Mouse (Mus musculus): ENCODE measurements around the gene Gsx2.

The Gsx2 gene

DNA sequence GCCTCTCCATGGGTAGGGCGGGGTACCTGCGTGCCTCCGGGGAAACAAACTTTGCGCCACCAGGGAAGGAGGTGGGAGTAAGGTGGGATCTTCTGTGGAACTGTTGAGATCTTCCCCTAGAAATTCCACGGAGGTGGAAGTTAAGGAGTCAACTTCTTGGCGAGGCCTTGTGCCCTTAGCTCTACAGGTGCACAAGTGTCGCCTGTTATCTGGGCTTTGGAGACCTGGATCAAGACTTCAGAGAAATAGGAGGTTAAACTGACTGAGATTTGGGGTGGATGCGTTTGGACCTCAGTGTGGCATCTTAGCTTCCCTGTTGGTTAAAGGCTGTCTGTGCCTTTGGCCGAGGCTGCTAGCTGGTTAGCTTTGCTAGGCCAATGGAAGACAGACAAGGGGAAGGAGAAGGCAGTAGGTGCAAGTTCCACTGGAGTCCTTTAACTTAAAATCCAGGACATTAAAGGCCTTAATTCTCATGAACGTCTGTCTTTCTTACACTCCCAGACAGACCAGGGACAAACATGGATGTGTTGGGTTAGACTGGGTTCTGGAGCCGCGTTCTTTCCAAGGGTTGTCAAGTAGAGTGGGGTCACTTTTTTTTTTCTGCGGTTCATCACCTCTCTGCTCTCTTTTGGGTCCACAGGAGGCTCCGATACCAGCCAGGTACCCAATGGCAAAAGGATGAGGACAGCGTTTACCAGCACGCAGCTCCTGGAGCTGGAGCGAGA, 1.1 kb downstream of the Gsx2 start:
- no peak for DNase-seq (ENCODE audit: low read depth, low spot score)

DNA sequence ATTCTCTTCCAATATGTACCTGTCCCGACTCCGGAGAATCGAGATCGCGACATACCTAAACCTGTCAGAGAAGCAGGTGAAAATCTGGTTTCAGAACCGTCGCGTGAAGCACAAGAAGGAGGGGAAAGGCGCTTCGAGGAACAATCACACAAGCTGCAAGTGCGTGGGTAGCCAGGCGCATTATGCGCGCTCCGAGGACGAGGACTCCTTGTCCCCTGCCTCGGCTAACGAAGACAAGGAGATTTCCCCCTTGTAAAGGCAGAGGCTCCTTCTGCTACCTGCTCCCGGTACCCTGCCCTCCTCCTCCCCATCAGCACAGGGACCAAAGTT, 1.6 kb downstream of the Gsx2 start:
- DNase-seq (ENCODE audit: low read depth, low spot score), result no peak

DNA sequence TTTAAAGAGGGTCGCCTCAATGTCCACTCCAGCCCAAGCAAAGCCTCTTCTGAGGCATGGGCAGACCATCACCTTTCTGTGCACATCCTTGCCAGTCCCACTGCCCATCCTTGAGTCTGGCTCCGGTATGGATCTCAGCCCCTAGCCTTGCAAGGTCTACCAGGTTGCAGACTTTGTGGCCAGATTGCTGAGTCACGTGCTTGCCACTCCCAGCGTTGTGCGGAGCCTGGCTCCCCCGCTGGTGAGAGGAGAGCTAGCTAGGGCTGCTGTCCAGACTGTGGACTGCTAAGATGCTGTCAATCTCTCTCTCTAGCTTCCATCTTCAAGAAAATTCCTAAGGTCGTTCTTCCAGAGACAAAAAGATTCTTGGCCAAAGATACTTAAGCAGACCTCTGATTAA, 4.2 kb downstream of the Gsx2 start:
- DNase-seq (ENCODE audit: low read depth, low spot score), result no peak

DNA sequence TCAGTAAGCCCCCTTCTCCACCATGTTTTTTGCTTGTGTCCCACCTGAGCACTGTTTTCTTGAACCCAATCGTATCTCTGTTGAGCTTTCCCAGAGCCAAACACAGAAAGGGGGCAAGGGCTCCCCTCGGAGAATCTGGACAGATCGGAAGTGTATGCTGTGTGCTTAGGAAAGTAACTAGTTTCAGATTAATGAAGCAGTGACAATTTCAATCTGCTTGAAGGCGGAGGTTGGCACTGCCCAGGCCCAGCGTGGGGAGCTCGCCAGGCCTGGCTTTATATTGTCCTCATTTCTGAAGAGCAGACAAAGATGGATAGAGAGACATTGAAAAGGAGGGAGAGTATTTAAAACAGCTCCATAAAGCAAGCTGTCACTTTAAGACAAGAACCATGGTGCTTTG, 7.0 kb downstream of the Gsx2 start:
- DNase-seq (ENCODE audit: low read depth, low spot score), result no peak

DNA sequence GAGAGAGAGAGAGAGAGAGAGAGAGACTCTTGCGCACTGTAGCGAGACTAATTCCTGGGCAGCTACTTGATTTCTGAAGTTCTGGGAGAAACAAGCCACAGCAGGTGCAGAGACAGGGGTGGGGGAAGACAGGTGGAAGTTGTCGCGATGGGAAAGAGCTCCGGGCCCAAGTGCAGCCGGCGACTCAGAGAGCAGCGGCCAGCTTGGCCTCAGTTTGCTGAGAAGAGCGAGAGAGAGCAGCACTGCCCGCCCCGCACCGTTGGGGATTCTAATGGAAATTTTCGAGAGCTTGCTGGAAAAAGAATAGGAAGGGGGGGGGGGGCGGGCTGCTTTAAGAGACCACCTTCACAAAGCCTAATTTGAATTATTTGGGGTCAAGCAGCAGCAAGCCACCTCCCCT, 7.7 kb downstream of the Gsx2 start:
- no peak for DNase-seq (ENCODE audit: low read depth, low spot score)

DNA sequence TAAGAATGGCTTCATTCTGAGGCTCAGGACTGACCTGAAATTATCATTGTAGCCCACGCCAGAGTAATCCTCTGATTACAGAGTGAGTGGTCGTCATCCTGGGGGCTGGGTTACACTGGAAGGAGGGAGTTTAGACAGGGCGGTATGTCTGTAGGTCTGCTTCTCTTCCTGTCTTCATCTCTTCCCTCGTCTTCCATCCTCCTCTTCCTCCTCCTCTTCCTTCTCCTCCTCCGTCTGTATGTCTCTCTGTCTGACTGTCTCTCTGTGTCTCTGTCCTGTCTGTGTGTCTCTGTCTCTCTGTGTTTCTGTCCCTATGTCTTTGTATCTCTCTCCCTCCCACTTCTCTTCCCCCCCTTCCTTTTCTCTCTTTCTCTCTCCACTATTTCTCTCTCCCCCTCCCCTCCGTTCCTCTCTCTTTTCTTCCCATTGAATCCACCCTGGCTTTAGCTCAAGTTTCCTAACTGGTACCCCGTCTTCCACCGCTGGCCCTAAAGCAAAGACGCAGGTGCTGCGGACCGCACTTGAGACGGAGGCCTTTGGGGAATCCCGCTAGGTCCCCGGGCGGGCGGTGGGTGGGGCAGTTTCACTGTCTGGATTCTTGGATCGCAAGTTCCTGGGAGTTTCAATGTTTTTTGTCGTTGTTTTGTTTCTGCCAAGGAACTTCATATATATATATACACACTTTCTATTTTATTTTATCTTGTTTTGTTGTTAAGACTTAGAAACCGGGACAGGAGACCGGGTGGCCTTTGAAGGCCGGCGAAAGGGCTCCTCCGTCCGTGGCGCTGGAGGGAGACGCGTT, 8.4 kb downstream of the Gsx2 start:
- DNase-seq (ENCODE audit: low read depth, low spot score), result no peak

DNA sequence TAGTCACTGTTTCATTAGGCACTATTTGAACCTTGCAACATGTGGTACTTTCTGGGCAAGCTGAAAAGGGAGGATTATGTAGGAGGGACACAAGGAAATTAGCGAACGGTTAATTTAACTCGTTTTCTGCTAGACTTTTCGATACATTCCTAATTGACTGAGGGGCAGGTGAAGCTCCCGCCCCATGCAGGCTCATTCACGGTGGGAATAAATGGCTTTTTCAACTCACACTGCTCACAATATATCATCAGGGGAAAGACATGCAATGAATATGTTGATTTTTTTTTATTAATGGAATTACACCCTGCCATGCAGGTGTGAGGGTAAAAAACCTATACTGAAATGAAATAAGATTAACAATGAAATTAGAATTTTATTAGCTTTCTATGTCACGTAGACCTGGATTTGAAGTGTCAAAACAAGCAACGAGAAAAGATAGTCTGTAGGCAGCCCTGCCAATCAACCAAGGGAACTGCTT, 9.0 kb downstream of the Gsx2 start:
- DNase-seq (ENCODE audit: low read depth, low spot score), result no peak

DNA sequence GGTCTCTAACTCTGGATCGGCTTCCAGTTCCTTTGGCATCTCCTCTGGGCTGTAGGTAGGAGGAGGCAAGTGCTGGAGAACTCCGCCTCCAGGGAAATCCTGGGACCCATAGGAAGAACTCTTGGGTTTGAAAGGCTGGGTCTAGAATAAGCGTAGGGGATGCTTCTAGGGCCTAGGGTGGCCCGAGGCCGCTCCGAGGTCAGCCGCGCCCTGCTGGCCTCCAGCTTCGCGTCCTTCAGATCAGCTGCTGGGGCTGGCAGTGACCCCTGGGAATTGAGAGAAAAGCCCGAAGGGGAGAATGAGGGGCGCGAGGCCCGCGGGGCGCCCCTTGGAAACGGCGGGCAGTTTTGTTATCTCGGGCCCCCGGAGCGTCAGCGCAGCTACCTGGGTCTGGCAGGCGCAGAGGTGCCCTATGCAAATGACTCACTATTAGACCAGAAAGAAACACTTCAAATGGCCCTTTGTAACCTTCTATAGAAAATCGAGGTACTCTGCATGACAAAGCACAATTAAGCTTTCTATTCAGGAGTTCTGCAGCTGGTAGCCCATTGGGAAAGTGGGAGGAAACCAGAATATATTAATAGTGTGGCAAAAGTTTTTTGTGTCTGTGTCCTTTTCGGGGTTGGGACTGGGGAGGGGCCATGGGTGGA, 9.6 kb downstream of the Gsx2 start:
- no peak for DNase-seq (ENCODE audit: low read depth, low spot score)

DNA sequence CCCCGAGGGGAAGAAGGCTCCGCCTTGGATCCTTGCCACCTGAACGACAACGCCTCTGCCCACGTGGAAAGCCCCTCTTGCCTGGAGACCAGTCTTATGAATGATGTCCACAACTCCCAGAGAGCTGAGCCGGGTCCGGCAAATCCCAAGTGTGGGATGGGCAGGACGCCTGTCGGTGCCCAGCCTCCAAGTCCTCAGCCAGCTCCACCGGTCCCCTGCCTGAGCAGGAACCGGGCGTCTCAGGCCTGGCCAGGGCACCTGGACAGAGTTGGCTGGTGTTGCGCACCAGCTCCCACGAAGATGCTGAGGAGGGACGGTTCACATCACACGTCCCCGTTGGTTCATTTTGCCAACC, 10.1 kb downstream of the Gsx2 start:
- no peak for DNase-seq (ENCODE audit: low read depth, low spot score)

DNA sequence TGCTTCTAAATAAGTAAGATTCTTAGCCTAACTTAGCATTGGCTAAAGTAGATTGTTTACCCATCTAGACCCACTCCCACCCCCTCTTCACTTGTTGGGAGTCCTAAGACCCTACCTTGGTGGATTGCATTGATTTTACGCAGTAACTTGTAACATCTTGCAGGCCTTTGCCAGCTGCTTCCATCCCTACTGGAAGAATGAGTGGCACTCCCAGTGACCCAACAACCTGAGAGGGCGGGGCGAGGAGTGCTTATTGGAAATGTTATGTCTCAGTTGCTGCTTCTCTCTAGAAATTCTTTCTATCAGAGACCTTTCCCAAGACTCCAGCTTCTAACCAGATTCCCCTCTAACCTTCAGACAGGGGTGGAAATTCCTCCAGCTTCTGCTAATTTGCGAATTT, 10.5 kb downstream of the Gsx2 start:
- no peak for DNase-seq (ENCODE audit: low read depth, low spot score)

DNA sequence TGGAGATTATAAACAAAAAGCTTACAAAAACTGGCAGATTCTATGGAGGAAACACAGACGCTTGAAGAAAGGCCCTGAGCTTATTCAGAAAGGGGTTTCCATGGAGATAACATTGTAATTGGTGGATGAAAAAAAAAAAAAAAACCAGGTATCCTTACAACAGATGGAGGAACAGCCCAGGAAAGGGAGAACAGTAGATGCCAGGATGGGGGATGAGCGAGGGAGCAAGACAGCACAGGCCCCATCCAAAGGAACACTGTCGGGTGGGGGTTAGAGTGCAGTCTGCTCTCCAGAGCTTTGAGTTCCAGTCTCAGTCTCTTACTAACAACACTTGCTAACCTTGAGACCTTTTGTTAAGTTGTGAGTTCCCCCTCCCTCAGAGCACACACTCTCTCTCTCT, 31.1 kb downstream of the Gsx2 start:
- DNase-seq (ENCODE audit: low read depth, low spot score), result no peak

DNA sequence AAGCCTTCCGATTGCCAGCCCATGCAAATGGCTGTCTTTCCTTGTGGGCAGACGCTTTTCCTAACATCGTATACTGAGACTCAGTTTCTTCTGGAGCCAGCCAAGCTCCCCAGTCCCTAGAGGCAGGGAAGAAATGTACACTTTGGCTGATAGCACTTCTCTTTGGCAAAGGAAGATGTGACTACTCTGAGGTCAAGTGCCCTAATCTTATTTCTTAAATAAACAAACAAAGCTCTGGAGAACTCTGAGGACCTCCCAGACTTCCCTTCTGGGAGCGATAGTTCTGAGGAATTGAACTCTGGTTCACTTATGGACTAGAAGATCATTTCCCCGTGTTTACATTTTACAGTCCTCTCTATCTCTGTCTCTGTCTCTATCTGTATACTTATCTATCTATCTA, 34.0 kb downstream of the Gsx2 start:
- no peak for DNase-seq (ENCODE audit: low read depth, low spot score)

DNA sequence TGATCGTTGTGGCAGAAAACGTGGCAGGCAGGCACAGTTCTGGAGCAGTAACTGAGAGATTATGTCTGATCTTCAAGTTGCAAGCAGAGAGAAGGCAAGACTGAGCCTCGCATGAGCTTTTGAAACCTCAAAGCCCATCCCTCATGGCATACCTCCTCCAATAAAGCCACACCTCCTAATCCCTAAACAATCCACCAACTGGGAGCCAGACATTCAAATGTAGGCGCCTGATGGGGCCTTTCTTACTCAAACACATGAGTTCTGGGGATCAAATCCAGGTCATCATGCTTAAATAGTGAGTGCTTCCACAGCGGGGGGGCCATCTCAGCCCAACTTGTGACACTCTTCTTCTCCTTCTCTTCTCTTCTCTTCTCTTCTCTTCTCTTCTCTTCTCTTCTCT, 36.4 kb downstream of the Gsx2 start:
- no peak for DNase-seq (ENCODE audit: low read depth, low spot score)

DNA sequence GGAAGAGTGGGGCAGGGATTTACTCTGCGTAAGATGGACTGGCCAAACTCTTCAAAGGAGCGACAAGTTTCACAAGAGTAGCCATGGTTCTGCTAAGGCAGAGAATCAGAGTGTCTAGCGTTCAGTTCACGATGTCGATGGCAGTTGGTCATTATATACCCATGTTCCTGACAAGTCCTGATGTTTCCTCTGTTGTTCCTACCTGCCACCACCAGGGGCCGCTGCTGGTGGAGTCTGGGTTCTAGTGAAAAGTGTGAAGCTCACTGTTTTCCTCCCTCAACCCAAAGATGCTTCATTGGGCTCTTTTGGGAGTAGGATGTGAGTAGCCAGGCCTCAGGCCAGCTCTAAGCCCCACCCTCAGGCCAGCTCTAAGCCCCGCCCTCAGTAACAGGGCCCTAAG, 43.4 kb downstream of the Gsx2 start:
- DNase-seq (ENCODE audit: low read depth, low spot score), result peak; percentile 17

DNA sequence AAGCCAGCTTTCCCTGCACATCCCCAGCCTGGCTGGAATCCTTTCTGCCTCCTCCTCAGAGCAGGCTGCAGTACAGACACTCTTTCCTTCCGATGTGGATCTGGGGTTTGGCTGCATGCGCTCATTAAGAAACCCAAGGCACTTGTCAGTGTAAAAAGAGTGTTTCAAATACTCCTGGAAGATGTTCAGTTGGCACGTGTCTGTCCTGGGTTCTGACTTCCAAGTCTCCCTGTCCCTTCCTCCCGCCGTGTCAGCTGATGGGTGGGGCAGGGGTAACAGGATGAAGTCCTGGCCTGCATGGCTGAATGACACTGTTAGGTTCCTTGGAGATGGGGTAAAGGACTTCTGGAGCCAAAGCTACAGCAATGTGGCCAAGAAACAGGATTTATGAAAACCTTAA, 46.2 kb downstream of the Gsx2 start:
- DNase-seq (ENCODE audit: low read depth, low spot score), result no peak

Measured in forelimb bud, embryonic 11.5 days (tissue).